ENCODE assay signal across 21 mouse cellular contexts in genomic region chr14:21455654-21456350, GRCm38 (mm10).
"Had no signal": no experiment of that assay in that cellular context is flagged by ENCODE, and none has a peak within 500 bp of the region (broad histone marks: within the 10 kb centered on the region; RNA-seq: fewer than 3 reads in every experiment).

No protein-coding gene starts in this region.

- H3K27me3 ChIP-seq: kidney, embryonic 15.5 days; limb, embryonic 12.5 days; limb, embryonic 15.5 days; liver, embryonic 12.5 days; liver, embryonic 15.5 days; midbrain, embryonic 12.5 days; midbrain, embryonic 15.5 days; neural tube, embryonic 13.5 days had no signal

- H3K4me2 ChIP-seq: kidney, embryonic 15.5 days; limb, embryonic 12.5 days; limb, embryonic 15.5 days; liver, embryonic 12.5 days; liver, embryonic 15.5 days; midbrain, embryonic 12.5 days; midbrain, embryonic 15.5 days; neural tube, embryonic 13.5 days had no signal

- H3K27ac ChIP-seq: kidney, embryonic 15.5 days; left cerebral cortex, adult 2 months; limb, embryonic 12.5 days; limb, embryonic 15.5 days; liver, embryonic 12.5 days; liver, embryonic 15.5 days; midbrain, embryonic 12.5 days; midbrain, embryonic 15.5 days; neural tube, embryonic 13.5 days had no signal

- H3K9me3 ChIP-seq: kidney, embryonic 15.5 days; limb, embryonic 12.5 days; limb, embryonic 15.5 days; liver, embryonic 12.5 days; liver, embryonic 15.5 days; midbrain, embryonic 12.5 days; midbrain, embryonic 15.5 days; neural tube, embryonic 13.5 days had no signal

- DNase-seq: kidney, adult 11 months; kidney, postnatal 14 days; kidney, postnatal 4 days; layer of hippocampus, postnatal 36 days; lung, adult 2 months; lung, postnatal 14 days; lung, postnatal 4 days; retina, postnatal 1 day; right cerebral cortex, postnatal 25 days; thymus, postnatal 25 days had no signal

- H3K4me1 ChIP-seq: liver, embryonic 12.5 days; midbrain, embryonic 12.5 days; midbrain, embryonic 15.5 days; neural tube, embryonic 13.5 days had no signal

- H3K36me3 ChIP-seq: kidney, embryonic 15.5 days; limb, embryonic 12.5 days; limb, embryonic 15.5 days; liver, embryonic 12.5 days; liver, embryonic 15.5 days; midbrain, embryonic 12.5 days; midbrain, embryonic 15.5 days; neural tube, embryonic 13.5 days had no signal

- H3K4me3 ChIP-seq: kidney, embryonic 15.5 days; left cerebral cortex, adult 2 months; limb, embryonic 12.5 days; limb, embryonic 15.5 days; liver, embryonic 12.5 days; liver, embryonic 15.5 days; midbrain, embryonic 12.5 days; midbrain, embryonic 15.5 days; myocyte; neural tube, embryonic 13.5 days had no signal

- ATAC-seq: hindbrain, embryonic 16.5 days; liver, embryonic 12.5 days; midbrain, embryonic 15.5 days had no signal

- H3K9ac ChIP-seq: kidney, embryonic 15.5 days; limb, embryonic 12.5 days; limb, embryonic 15.5 days; liver, embryonic 12.5 days; liver, embryonic 15.5 days; midbrain, embryonic 12.5 days; midbrain, embryonic 15.5 days; neural tube, embryonic 13.5 days had no signal
